In genomic region chr1:161269346-161269745, GRCm38 (mm10) we compare ENCODE assay signal across 9 mouse cellular contexts. TPM values are rescaled to one million over a fixed set of nuclear protein-coding genes. Genes with fewer than 3 reads are reported as not detected.
A peak's percentile ranks its signal among the peaks of the same experiment; 100 is the strongest.
DNase-seq lines count a peak whose midpoint lies in the region; ATAC-seq and TF ChIP-seq lines count a peak whose summit lies in the region.
"Had no signal": no experiment of that assay in that cellular context is flagged by ENCODE, and none has a peak within 500 bp of the region (broad histone marks: within the 10 kb centered on the region; RNA-seq: fewer than 3 reads in every experiment).

No protein-coding gene starts in this region.

- no peak overlapping the region for H3K4me3 ChIP-seq in forebrain, embryonic 14.5 days (ENCODE audit: low read depth, low read length)
- no peak overlapping the region for H3K4me3 ChIP-seq in forebrain, embryonic 12.5 days (replicated peaks)
- H3K4me3 ChIP-seq in left cerebral cortex, adult 2 months, result no peak overlapping the region
- no peak overlapping the region for H3K4me3 ChIP-seq in intestine, embryonic 15.5 days (replicated peaks)

- H3K36me3 ChIP-seq in forebrain, embryonic 14.5 days (ENCODE audit: control insufficient read depth, insufficient read depth, low read length), result no peaks in the 10 kb centered on the region
- H3K36me3 ChIP-seq in forebrain, embryonic 12.5 days (replicated peaks), result no peaks in the 10 kb centered on the region
- no peaks in the 10 kb centered on the region for H3K36me3 ChIP-seq in intestine, embryonic 15.5 days

- no peak overlapping the region for H3K4me2 ChIP-seq in forebrain, embryonic 14.5 days (ENCODE audit: low read length)
- no peak overlapping the region for H3K4me2 ChIP-seq in forebrain, embryonic 12.5 days
- no peak overlapping the region for H3K4me2 ChIP-seq in intestine, embryonic 15.5 days (replicated peaks)

- no peak for TF ChIP-seq CTCF in left cerebral cortex, adult 2 months (IDR thresholded peaks at IDR 0.05)

- H3K9ac ChIP-seq in forebrain, embryonic 14.5 days (ENCODE audit: low read length), result no peak overlapping the region
- no peak overlapping the region for H3K9ac ChIP-seq in forebrain, embryonic 12.5 days
- no peak overlapping the region for H3K9ac ChIP-seq in intestine, embryonic 15.5 days

- intact Hi-C loops in left cerebral cortex, adult 2 months (cut with DNase I), result no loop called here
- intact Hi-C loops in left cerebral cortex, postnatal 10 days (cut with DNase I), result no loop called here

- H3K4me1 ChIP-seq in forebrain, embryonic 14.5 days (ENCODE audit: control insufficient read depth, insufficient read depth, low read length), result no peaks in the 10 kb centered on the region
- no peaks in the 10 kb centered on the region for H3K4me1 ChIP-seq in forebrain, embryonic 12.5 days
- no peaks in the 10 kb centered on the region for H3K4me1 ChIP-seq in intestine, embryonic 15.5 days (replicated peaks)

- DNase-seq in forebrain, embryonic 14.5 days (ENCODE audit: low spot score), result peak; percentile 62
- no peak for DNase-seq in left cerebral cortex, adult 2 months (ENCODE audit: extremely low spot score in 1 of 2, low spot score in 2 of 2)
- no peak for DNase-seq in left cerebral cortex, postnatal 10 days (ENCODE audit: extremely low spot score in 1 of 2, low spot score in 2 of 2)
- no peak for DNase-seq in embryo, embryonic 11 days
- DNase-seq in retina, embryonic 14.5 days (ENCODE audit: low spot score), result no peak

- peak; percentile 72 for ATAC-seq in forebrain, embryonic 14.5 days
- ATAC-seq in forebrain, embryonic 12.5 days (ENCODE audit: low FRiP score), result no peak
- ATAC-seq in intestine, embryonic 15.5 days, result peak; percentile 19; the same call in 1 of the 2 replicates
- peak; percentile 42 for ATAC-seq in megakaryocyte progenitor cell, adult 5-6 weeks (replicated peaks; ENCODE audit: poor library complexity)

- no peaks in the 10 kb centered on the region for H3K9me3 ChIP-seq in forebrain, embryonic 14.5 days (replicated peaks; ENCODE audit: control insufficient read depth, low read length)
- no peaks in the 10 kb centered on the region for H3K9me3 ChIP-seq in forebrain, embryonic 12.5 days
- H3K9me3 ChIP-seq in intestine, embryonic 15.5 days, result no peaks in the 10 kb centered on the region

- no peak overlapping the region for H3K27ac ChIP-seq in forebrain, embryonic 14.5 days (ENCODE audit: low read depth, low read length)
- no peak overlapping the region for H3K27ac ChIP-seq in forebrain, embryonic 12.5 days
- H3K27ac ChIP-seq in left cerebral cortex, adult 2 months, result peak overlapping the region; percentile 2; the same call in 1 of the 2 replicates
- H3K27ac ChIP-seq in intestine, embryonic 15.5 days, result no peak overlapping the region

- WGBS in forebrain, embryonic 14.5 days, result 72% methylated on average over 4 of the region's 4 CpGs
- 85% methylated on average over 4 of the region's 4 CpGs for WGBS in forebrain, embryonic 12.5 days
- 72% methylated on average over 4 of the region's 4 CpGs for WGBS in intestine, embryonic 15.5 days

- no peaks in the 10 kb centered on the region for H3K27me3 ChIP-seq in forebrain, embryonic 14.5 days (replicated peaks; ENCODE audit: control insufficient read depth, insufficient read depth, low read length)
- no peaks in the 10 kb centered on the region for H3K27me3 ChIP-seq in forebrain, embryonic 12.5 days
- no peaks in the 10 kb centered on the region for H3K27me3 ChIP-seq in intestine, embryonic 15.5 days (replicated peaks)
- H3K27me3 ChIP-seq: CH12.LX had no signal

RNA-seq across cellular contexts. Expression of gene Prdx6, which starts 18.3 kb away (rescaled TPM):
- polyA plus RNA-seq in forebrain, embryonic 14.5 days (2014; fragmentation: Nextera tagmentation; extraction: Ambion mirVana), result 256 and 281 TPM in 2 replicates
- polyA plus RNA-seq in forebrain, embryonic 12.5 days (2016; fragmentation: Nextera tagmentation; extraction: Ambion mirVana), result 357 and 360 TPM in 2 replicates
- total RNA-seq in left cerebral cortex, adult 2 months (2021), result 100 to 1,000 TPM; 321 to 326 TPM
- total RNA-seq in left cerebral cortex, postnatal 10 days (2021), result 100 to 1,000 TPM; 192 to 206 TPM
- polyA plus RNA-seq in intestine, embryonic 15.5 days (2015; fragmentation: Nextera tagmentation; extraction: Ambion mirVana), result 484 and 495 TPM in 2 replicates
- 292 and 298 TPM in 2 replicates for total RNA-seq in megakaryocyte progenitor cell, adult 5-6 weeks (2015)
- 334 and 393 TPM in 2 replicates for total RNA-seq in megakaryocyte progenitor cell, adult 5-6 weeks (2017)
